Mouse (Mus musculus): Measurements from ENCODE around the gene Ccdc121.
"Not testable (repeated sequence)": the region's sequence is repeated elsewhere in the genome, so short reads cannot be mapped to it uniquely, and the experiment has no call there.

Gene Ccdc121

GRCm38 (mm10) chr1:181512430-181513129, 1.3 kb upstream of the Ccdc121 start:
- no peak for DNase-seq (ENCODE audit: low read depth, low spot score)

GRCm38 (mm10) chr1:181510855-181511254, 396 bp downstream of the Ccdc121 start:
- DNase-seq (ENCODE audit: low read depth, low spot score): not testable (repeated sequence)

- no peak for DNase-seq (ENCODE audit: low read depth, low spot score)
These were observed 5.9 kb downstream of the Ccdc121 start for GRCm38 (mm10) chr1:181505367-181505766.

GRCm38 (mm10) chr1:181503471-181503870, 7.8 kb downstream of the Ccdc121 start:
- no peak for DNase-seq (ENCODE audit: low read depth, low spot score)

GRCm38 (mm10) chr1:181484696-181485095, 26.6 kb downstream of the Ccdc121 start:
- DNase-seq (ENCODE audit: low read depth, low spot score): no peak

GRCm38 (mm10) chr1:181476557-181476956, 34.7 kb downstream of the Ccdc121 start:
- no peak for DNase-seq (ENCODE audit: low read depth, low spot score)

GRCm38 (mm10) chr1:181476141-181476540, 35.1 kb downstream of the Ccdc121 start:
- DNase-seq (ENCODE audit: low read depth, low spot score): no peak

GRCm38 (mm10) chr1:181469415-181469814, 41.8 kb downstream of the Ccdc121 start:
- no peak for DNase-seq (ENCODE audit: low read depth, low spot score)

- no peak for DNase-seq (ENCODE audit: low read depth, low spot score)
These were observed 44.0 kb downstream of the Ccdc121 start for GRCm38 (mm10) chr1:181467321-181467670.

GRCm38 (mm10) chr1:181466601-181467320, 44.5 kb downstream of the Ccdc121 start:
- no peak for DNase-seq (ENCODE audit: low read depth, low spot score)

- DNase-seq (ENCODE audit: low read depth, low spot score): no peak
These were observed 45.2 kb downstream of the Ccdc121 start for GRCm38 (mm10) chr1:181466040-181466439.

- DNase-seq (ENCODE audit: low read depth, low spot score): peak; percentile 36
These were observed 46.2 kb downstream of the Ccdc121 start for GRCm38 (mm10) chr1:181465027-181465426.

- DNase-seq (ENCODE audit: low read depth, low spot score): no peak
These were observed 48.4 kb downstream of the Ccdc121 start for GRCm38 (mm10) chr1:181462906-181463179.

GRCm38 (mm10) chr1:181462051-181462905, 49.0 kb downstream of the Ccdc121 start:
- DNase-seq (ENCODE audit: low read depth, low spot score): no peak

- no peak for DNase-seq (ENCODE audit: low read depth, low spot score)
These were observed 49.8 kb downstream of the Ccdc121 start for GRCm38 (mm10) chr1:181461484-181461883.

- no peak for DNase-seq (ENCODE audit: low read depth, low spot score)
These were observed 51.0 kb downstream of the Ccdc121 start for GRCm38 (mm10) chr1:181460283-181460682.

Data from CD4-positive, CD25-positive, alpha-beta regulatory T cell, adult 2 months (primary cell).